Mouse (Mus musculus): ENCODE measurements around the gene Snhg11.

The Snhg11 gene

DNA sequence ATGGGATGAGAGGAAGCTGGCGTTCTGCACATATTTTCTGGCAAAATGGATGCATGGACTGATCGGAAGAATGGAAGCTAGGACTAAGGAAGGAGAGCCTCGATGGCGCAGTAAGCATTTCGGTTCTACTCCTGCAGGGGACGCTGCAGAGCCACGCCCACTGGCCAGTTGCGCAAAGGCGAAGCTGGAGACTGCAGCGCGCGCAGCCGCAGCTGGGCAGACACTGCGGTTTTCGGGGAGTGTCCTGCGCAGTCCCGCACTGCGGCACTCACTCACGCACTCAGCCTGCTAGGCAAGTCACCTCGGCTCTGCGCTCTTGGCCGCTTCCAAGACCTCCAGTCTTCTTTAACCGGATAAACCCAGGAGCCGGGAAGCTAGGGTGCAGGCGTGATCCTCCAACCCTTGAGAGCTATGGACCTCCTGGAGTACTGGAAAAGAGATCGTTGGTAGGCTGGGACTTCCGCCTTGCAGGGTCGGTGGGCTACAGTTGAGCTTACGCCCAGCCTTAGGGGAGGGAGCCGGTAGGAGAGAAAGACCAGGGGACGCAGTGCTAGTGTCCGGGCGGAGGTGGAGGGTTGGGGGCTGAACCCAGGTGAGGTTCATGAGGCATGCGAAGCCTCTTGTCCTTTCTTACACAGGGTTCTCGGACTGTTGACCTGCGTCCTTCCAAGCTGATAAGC, at the start of gene Snhg11:
Gene Snhg11, plus strand, starts transcription at position 196 of the 680 bp plus-strand sequence.
- DNase-seq (ENCODE audit: low read depth), result no peak

- DNase-seq (ENCODE audit: low read depth), result no peak
Measured at GRCm38 (mm10) chr2:158334356-158334755, 41.1 kb upstream of the Snhg11 start.

DNA sequence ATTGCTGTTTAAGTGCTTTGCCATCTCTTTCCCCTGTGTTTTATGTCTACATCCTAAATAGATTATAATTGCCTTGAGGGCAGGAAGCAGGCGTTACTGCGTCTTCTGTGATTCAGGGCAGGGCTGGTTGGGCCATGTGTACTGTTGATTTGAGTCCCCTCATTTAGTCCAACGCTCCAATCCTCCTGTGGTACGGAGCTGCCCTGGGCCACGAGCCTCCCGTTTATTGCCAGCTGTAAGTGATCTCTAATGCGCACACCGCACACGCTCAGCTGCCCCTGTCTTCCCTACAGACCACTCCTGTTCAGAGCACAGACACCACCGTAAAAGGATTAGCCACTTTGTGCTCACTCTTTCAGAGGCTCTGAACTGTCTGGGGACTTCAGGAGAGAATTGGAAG, 37.7 kb upstream of the Snhg11 start:
- DNase-seq (ENCODE audit: low read depth), result no peak

DNA sequence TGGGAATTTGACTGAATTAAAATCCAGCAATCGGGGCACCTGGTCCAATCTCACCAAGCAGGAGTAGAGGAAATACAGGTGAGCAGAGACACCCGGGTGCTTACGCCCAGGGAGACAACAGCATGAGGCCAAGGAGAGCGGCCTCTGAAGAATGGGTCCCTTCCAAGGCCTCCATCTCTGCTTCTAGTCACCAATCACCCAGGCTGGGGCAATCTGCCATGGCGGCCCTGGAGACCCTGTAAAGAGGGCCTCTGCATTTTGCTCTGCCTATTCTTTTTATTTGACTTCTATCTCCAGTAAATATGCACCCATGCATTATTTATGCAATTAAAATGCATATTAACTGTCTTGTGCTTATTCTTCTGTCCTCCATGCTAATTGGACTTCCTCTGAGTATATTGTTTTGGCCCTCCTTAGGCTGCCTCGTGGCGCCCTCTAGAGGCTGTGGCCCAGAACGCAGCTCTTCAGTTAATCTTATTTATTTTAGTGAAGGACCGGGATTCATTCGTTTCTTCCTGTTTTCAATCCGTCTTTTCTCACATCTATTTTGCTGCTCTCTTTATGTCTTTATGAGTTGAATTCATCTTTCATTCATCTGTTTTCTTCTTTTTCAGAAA, 35.4 kb upstream of the Snhg11 start:
- DNase-seq (ENCODE audit: low read depth), result peak; percentile 38

DNA sequence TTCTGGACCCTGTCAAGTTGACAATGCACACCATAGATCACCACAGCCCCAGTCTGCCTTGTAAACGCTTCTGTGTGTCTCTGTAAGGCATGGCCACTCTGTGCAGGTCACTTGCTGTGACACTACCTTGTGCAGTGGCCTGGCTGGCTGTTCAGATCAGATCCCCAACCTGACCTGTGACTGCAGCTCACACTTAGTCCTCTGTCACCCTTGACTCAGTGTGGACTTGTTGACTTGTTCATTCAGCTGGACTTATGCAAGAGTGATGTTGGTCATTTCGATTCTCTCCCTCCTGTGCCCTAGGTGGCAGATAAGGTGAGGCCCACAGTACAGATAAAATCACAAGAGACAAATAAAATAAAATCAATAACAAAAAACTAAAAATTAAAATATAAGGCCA, 34.1 kb upstream of the Snhg11 start:
- DNase-seq (ENCODE audit: low read depth), result no peak

- no peak for DNase-seq (ENCODE audit: low read depth)
Measured at GRCm38 (mm10) chr2:158343495-158343894, 31.9 kb upstream of the Snhg11 start.

DNA sequence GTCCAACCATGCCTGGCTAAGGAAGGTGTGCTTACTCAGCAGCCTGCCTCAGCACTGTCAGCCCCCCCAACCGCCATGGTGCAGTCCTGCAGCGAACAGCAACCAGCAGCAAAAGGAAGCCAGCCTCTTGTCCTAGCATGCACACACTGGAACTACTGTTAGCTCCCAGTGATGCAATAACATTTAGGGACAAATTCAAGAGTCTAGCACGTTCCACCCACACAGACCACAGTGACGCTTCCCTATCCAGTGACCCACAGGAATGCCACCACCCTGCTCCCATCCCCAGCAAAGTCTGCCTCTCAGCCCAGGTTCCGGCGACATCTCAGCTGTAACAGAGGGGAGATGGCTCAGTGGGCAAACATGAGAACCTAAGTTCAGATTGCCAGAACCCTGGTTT, 29.0 kb upstream of the Snhg11 start:
- DNase-seq (ENCODE audit: low read depth), result no peak

DNA sequence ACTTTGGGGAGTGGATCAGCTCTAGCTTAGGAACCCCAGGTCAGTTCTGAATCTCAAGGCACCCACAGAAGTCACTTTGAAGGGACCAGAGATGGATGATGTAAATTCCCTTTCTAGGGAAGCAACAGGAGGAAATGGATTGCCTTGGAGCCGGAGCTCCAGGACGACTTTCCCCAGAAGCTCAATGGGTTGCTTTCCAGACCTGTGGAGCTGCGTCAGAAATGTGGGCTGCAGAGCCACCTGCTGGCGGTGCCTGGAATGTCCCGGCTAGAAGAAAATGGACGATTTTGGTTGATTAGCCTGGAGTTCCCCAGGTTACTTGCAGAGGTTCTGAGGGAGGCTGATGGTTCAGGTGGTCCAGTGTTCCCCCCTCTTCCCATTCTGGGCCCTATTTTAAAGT, 27.6 kb upstream of the Snhg11 start:
- DNase-seq (ENCODE audit: low read depth), result peak; percentile 34

DNA sequence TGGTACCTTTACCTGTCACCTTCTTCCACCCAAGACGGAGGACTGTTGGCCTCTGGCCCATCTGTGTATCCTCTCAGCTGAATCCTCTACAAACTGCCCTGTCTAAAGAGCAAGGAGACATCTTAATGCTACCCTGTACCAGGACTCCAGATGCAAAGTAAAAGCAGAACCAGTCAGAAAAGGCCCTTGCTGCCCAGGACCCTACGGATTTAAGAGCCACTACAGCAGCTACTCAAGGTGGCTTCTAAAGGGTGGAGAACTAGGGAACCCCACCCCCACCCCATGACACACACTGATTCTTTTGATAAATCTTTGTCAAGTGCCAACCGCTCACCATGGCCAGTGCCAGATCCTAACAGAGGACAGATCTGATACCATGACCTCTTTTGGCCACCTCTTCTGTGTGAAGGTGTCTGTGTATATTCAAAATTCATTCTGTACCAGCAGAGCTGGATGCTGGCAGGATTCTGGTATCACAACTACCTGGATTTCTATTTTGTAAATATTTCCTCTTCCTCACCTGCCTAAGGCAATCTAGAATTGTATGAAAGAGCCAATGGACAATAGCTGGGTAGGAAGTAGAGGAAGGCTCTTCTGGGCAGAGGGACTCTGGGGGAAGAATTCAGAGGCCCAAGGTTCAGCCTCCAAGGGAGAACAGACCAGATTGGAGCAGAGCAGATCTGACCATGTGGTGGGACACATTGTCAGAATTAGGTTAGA, 22.5 kb upstream of the Snhg11 start:
- no peak for DNase-seq (ENCODE audit: low read depth)

DNA sequence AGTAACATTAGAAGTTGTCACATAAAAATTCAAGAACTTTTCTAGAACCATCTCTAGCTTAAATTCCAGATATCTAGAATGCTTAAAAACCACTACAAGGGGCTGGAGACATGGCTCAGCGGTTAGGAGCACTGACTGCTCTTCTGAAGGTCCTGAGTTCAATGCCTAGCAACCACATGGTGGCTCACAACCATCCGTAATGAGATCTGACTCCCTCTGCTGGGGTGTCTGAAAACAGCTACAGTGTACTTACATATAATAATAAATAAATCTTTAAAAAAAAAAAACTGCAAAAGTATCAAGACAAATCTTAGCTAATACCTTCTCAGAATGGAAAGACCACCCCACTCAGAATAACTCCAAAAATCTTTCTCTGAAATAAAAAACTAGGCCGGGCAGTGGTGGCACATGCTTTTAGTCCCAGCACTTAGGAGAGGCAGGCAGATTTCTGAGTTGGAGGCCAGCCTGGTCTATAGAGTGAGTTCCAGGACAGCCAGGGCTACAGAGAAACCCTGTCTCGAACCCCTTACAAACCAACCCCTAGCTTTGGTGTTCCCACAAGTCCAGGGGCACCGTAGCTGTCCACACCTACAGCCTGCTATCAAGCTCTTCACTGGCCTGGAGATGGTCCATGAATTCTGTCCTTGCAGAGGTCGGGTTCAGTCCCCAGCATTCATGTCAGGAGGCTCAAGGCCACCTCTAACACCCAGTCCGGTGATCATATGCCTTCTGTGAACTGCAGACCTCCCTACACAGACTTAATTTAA, 20.9 kb upstream of the Snhg11 start:
- no peak for DNase-seq (ENCODE audit: low read depth)

DNA sequence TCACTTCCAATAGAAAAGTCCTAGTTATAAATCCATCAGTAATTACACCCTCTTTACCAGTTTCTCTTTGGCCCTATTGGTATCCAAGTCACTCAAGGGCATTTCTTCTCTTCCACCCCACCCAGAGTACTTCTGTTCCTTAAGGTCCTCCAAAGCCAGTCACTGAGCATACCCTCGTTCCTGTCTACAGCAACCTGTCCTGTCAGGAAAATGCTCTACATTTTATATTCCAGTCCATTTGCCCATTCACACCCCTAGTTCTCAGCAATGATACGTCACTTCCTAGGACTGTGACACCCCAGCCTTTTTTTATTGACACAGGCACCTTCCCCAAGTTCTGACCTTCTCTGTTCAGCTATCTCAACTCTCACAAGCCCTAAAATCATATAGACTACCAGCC, 20.2 kb upstream of the Snhg11 start:
- no peak for DNase-seq (ENCODE audit: low read depth)

DNA sequence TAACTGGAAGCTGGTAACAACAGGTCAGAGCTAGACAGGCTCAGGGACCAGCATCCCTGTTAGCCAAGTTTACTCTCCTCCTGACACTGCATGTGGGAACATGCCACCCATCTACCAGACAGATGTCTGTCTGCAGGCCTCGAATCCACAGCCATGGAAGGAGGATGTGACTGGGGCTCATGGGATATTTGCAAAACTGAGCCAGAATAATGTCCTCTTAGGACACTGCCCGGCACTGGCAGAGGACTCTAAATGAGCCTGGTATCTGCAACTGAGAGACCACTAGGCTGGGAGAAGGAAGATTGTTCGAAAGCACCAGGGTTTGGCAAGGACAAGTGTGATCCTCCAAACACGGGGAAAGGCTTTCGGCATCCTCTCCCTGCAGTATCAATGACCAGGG, 19.3 kb upstream of the Snhg11 start:
- no peak for DNase-seq (ENCODE audit: low read depth)

- DNase-seq (ENCODE audit: low read depth), result no peak
Measured at GRCm38 (mm10) chr2:158359757-158360620, 15.4 kb upstream of the Snhg11 start.

GRCm38 (mm10) chr2:158360873-158361677, 14.4 kb upstream of the Snhg11 start:
- DNase-seq (ENCODE audit: low read depth), result peak; percentile 80

- no peak for DNase-seq (ENCODE audit: low read depth)
Measured at GRCm38 (mm10) chr2:158361678-158362320, 13.6 kb upstream of the Snhg11 start.

DNA sequence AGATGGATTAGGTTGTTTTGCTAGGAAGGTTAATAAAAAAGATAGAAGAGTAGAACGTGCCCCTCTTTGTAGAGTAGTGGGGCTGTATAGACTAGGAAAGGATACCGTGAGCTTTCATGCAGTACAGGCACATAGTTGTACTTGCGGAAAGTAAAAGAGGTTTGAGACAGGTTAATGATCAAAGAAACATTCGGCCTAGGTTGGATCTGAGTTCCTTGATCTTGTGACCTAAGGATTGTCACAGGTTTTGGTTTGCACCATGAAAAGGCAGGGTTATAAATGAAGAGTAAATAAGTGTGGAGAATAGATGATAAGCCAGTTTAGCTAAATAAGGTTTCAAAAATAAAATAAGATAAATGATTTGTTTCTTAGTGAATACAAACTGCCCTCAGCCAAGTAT, 11.3 kb upstream of the Snhg11 start:
- DNase-seq (ENCODE audit: low read depth), result no peak

GRCm38 (mm10) chr2:158365099-158365850, 10.2 kb upstream of the Snhg11 start:
- DNase-seq (ENCODE audit: low read depth), result no peak

DNA sequence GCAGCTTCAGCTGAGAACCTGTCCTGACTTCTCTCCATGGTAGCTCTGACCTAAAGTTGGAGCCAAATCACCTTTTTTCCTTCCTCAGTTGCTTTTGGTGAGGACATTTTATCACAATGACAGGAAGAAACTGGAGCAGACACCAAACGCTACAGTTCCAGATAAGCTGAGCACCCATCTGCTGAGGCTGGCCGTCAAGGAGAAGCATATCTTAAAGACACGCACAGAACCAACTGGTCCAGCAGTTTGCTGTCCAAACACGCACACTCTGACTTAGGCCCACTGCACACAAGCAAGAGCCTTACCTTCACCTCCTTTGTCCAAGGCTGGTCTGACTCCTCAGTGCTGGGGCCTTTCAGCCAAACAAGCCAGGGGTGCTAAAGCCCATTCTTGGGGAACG, 7.8 kb upstream of the Snhg11 start:
- no peak for DNase-seq (ENCODE audit: low read depth)

GRCm38 (mm10) chr2:158368313-158368712, 7.1 kb upstream of the Snhg11 start:
- no peak for DNase-seq (ENCODE audit: low read depth)
